Mouse (Mus musculus): ENCODE results near the gene S1pr3. TPM values are rescaled to one million over a fixed set of nuclear protein-coding genes. Genes with fewer than 3 reads are reported as not detected.

The S1pr3 gene
- polyA plus RNA-seq, 1 experiment = 19.9 TPM

GRCm38 (mm10) chr13:51400736-51401501, 7.5 kb upstream of the S1pr3 start:
- DNase-seq (ENCODE audit: low read depth in 1 of 2, low spot score in 2 of 2) = peak; percentile 60 to 75
- Histone ChIP-seq H3K4me1 (ENCODE audit: control insufficient read depth, insufficient read depth, insufficient read length) (peaks cover 37% of the 10 kb centered on the region; the same call in 1 of the 2 replicates), H3K27me3 (ENCODE audit: control insufficient read depth, insufficient read depth, low read length) (no peaks in the 10 kb centered on the region), H3K36me3 (ENCODE audit: control insufficient read depth, insufficient read depth, low read length) (no peaks in the 10 kb centered on the region), H3K27ac (ENCODE audit: insufficient read depth, low read length) (peak overlapping the region; percentile 81), H3K4me3 (ENCODE audit: extremely low read depth, insufficient read depth, insufficient read length) (peak overlapping the region; percentile 45; the same call in 1 of the 2 replicates)
- no peak for TF ChIP-seq CTCF (IDR thresholded peaks at IDR 0.05; ENCODE audit: extremely low read depth, insufficient read depth, insufficient read length, insufficient replicate concordance)
- WGBS = 4% methylated on average over 20 of the region's 20 CpGs

- WGBS = 60% methylated on average over 4 of the region's 4 CpGs
- TF ChIP-seq POLR2A (IDR thresholded peaks at IDR 0.05; ENCODE audit: low read depth, low read length) (no peak), CTCF (IDR thresholded peaks at IDR 0.05; ENCODE audit: extremely low read depth, insufficient read depth, insufficient read length, insufficient replicate concordance) (no peak)
Measured at GRCm38 (mm10) chr13:51404566-51404965, 3.9 kb upstream of the S1pr3 start.

GRCm38 (mm10) chr13:51405731-51406320, 2.6 kb upstream of the S1pr3 start:
- Histone ChIP-seq H3K27ac (ENCODE audit: insufficient read depth, low read length) (no peak overlapping the region), H3K4me3 (ENCODE audit: extremely low read depth, insufficient read depth, insufficient read length) (no peak overlapping the region), H3K36me3 (ENCODE audit: control insufficient read depth, insufficient read depth, low read length) (no peaks in the 10 kb centered on the region), H3K4me1 (ENCODE audit: control insufficient read depth, insufficient read depth, insufficient read length) (peaks cover 13% of the 10 kb centered on the region; the same call in 1 of the 2 replicates), H3K27me3 (ENCODE audit: control insufficient read depth, insufficient read depth, low read length) (0 out of 2 replicates have a peak, but pooled peaks cover 4% of the 10 kb centered on the region)
- 65% methylated on average over 13 of the region's 13 CpGs for WGBS
- TF ChIP-seq CTCF (IDR thresholded peaks at IDR 0.05; ENCODE audit: extremely low read depth, insufficient read depth, insufficient read length, insufficient replicate concordance) = no peak
- no peak for TF ChIP-seq POLR2A (IDR thresholded peaks at IDR 0.05; ENCODE audit: low read depth, low read length)
- no peak for DNase-seq (ENCODE audit: low read depth in 1 of 2, low spot score in 2 of 2)

More at GRCm38 (mm10) chr13:51404566-51404965, 3.9 kb upstream of the S1pr3 start:
- no peak for DNase-seq (ENCODE audit: low read depth in 1 of 2, low spot score in 2 of 2)
- no peak overlapping the region for H3K27ac ChIP-seq (ENCODE audit: insufficient read depth, low read length)
- no peaks in the 10 kb centered on the region for H3K36me3 ChIP-seq (ENCODE audit: control insufficient read depth, insufficient read depth, low read length)
- H3K27me3 ChIP-seq (ENCODE audit: control insufficient read depth, insufficient read depth, low read length) = 0 out of 2 replicates have a peak, but pooled peaks cover 4% of the 10 kb centered on the region
- H3K4me3 ChIP-seq (ENCODE audit: extremely low read depth, insufficient read depth, insufficient read length) = no peak overlapping the region
- peaks cover 24% of the 10 kb centered on the region; the same call in 1 of the 2 replicates for H3K4me1 ChIP-seq (ENCODE audit: control insufficient read depth, insufficient read depth, insufficient read length)

- 0 out of 2 replicates have a peak, but pooled peaks cover 4% of the 10 kb centered on the region for H3K27me3 ChIP-seq (ENCODE audit: control insufficient read depth, insufficient read depth, low read length)
Measured at GRCm38 (mm10) chr13:51407541-51408217, 760 bp upstream of the S1pr3 start.

GRCm38 (mm10) chr13:51409936-51410481, 1.6 kb downstream of the S1pr3 start:
- Histone ChIP-seq H3K36me3 (ENCODE audit: control insufficient read depth, insufficient read depth, low read length) (no peaks in the 10 kb centered on the region), H3K27ac (ENCODE audit: insufficient read depth, low read length) (no peak overlapping the region), H3K4me1 (ENCODE audit: control insufficient read depth, insufficient read depth, insufficient read length) (no peaks in the 10 kb centered on the region; the same call in 1 of the 2 replicates), H3K27me3 (ENCODE audit: control insufficient read depth, insufficient read depth, low read length) (0 out of 2 replicates have a peak, but pooled peaks cover 4% of the 10 kb centered on the region), H3K4me3 (ENCODE audit: extremely low read depth, insufficient read depth, insufficient read length) (peak overlapping the region; percentile 31; the same call in 1 of the 2 replicates)
- TF ChIP-seq POLR2A (IDR thresholded peaks at IDR 0.05; ENCODE audit: low read depth, low read length) (no peak), CTCF (IDR thresholded peaks at IDR 0.05; ENCODE audit: extremely low read depth, insufficient read depth, insufficient read length, insufficient replicate concordance) (no peak)
- 52% methylated on average over 6 of the region's 6 CpGs for WGBS
- no peak for DNase-seq (ENCODE audit: low read depth in 1 of 2, low spot score in 2 of 2)

More at GRCm38 (mm10) chr13:51407541-51408217, 760 bp upstream of the S1pr3 start:
- Histone ChIP-seq H3K4me3 (ENCODE audit: extremely low read depth, insufficient read depth, insufficient read length) (no peak overlapping the region), H3K4me1 (ENCODE audit: control insufficient read depth, insufficient read depth, insufficient read length) (peaks cover 7% of the 10 kb centered on the region; the same call in 1 of the 2 replicates), H3K36me3 (ENCODE audit: control insufficient read depth, insufficient read depth, low read length) (no peaks in the 10 kb centered on the region), H3K27ac (ENCODE audit: insufficient read depth, low read length) (no peak overlapping the region)
- 30% methylated on average over 13 of the region's 13 CpGs for WGBS
- no peak for DNase-seq (ENCODE audit: low read depth in 1 of 2, low spot score in 2 of 2)
- TF ChIP-seq POLR2A (IDR thresholded peaks at IDR 0.05; ENCODE audit: low read depth, low read length) (no peak), CTCF (IDR thresholded peaks at IDR 0.05; ENCODE audit: extremely low read depth, insufficient read depth, insufficient read length, insufficient replicate concordance) (no peak)

GRCm38 (mm10) chr13:51411243-51411642, 2.8 kb downstream of the S1pr3 start:
- no peak overlapping the region for H3K4me3 ChIP-seq (ENCODE audit: extremely low read depth, insufficient read depth, insufficient read length)
- no peak overlapping the region for H3K27ac ChIP-seq (ENCODE audit: insufficient read depth, low read length)
- no peaks in the 10 kb centered on the region for H3K36me3 ChIP-seq (ENCODE audit: control insufficient read depth, insufficient read depth, low read length)
- no peaks in the 10 kb centered on the region; the same call in 1 of the 2 replicates for H3K4me1 ChIP-seq (ENCODE audit: control insufficient read depth, insufficient read depth, insufficient read length)
- H3K27me3 ChIP-seq (ENCODE audit: control insufficient read depth, insufficient read depth, low read length) = 0 out of 2 replicates have a peak, but pooled peaks cover 4% of the 10 kb centered on the region
- 86% methylated on average over 9 of the region's 9 CpGs for WGBS
- TF ChIP-seq POLR2A (IDR thresholded peaks at IDR 0.05; ENCODE audit: low read depth, low read length) (no peak), CTCF (IDR thresholded peaks at IDR 0.05; ENCODE audit: extremely low read depth, insufficient read depth, insufficient read length, insufficient replicate concordance) (no peak)
- DNase-seq (ENCODE audit: low read depth in 1 of 2, low spot score in 2 of 2) = no peak
